Mouse (Mus musculus): ENCODE data around the gene Add2.

The Add2 gene

GRCm38 (mm10) chr6:86079323-86079722 lies 50.8 kb downstream of the Add2 start:
- no peak for DNase-seq (ENCODE audit: low read depth)

- DNase-seq (ENCODE audit: low read depth): peak; percentile 52
Observed at GRCm38 (mm10) chr6:86085518-86085917, 57.0 kb downstream of the Add2 start.

GRCm38 (mm10) chr6:86086851-86087571 lies 58.5 kb downstream of the Add2 start:
- no peak for DNase-seq (ENCODE audit: low read depth)

DNA sequence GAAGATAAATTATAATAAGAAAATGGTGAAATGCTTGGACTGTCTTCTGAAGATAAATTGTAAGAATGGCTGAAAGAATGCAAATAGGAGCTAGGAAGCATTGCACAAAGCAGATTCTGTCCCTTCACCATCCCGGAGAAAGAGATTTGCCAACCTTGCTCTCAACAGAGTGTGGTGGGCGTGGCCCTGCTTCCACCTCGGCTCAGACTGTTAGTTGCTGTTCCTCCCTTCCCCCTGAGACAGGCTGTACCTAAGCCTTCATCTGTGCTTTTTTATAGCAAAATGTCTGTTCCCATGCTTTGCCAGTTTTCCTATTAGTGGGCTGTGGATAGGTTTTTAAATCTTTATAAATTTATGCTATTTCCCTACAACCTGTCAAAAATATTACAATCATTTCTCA lies 59.3 kb downstream of the Add2 start:
- no peak for DNase-seq (ENCODE audit: low read depth)

- DNase-seq (ENCODE audit: low read depth): no peak
Observed at GRCm38 (mm10) chr6:86094202-86094838, 65.8 kb downstream of the Add2 start.

DNA sequence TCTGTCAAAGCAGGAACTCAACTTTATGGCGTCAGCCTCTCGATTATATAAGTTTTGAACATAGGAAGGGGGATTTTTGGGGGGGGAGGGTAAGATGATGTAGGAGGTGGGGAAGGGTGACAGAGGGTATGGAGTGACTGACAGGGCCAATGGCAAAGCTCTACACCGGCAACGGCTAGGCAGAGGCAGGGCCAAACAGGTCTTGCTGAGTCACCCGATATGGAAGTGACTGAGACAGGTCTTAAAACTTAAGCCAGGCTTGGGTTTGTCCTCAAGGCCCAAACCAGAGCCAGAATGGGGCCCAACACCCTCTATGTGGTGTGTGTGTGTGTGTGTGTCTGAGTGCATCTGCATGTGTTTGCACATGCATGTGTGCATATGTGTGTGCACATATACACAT lies 67.0 kb downstream of the Add2 start:
- no peak for DNase-seq (ENCODE audit: low read depth)

DNA sequence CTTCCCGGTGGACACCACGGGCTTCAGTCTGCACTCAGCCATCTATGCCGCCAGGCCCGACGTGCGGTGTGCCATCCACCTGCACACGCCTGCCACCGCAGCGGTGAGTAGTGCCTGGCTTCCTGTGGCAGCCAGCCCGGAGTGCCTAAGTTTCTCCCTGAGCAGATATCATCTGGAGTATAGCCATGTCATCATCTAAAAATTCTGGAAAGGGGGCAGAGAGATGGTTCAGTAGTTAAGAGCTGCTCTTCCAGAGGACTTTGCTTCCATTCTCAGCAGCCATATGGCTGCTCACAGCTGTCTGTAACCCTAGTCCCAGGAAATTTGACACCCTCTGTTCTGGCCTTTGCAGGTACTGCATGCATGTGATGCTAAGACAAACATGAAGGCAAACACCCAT lies 68.3 kb downstream of the Add2 start:
- no peak for DNase-seq (ENCODE audit: low read depth)

DNA sequence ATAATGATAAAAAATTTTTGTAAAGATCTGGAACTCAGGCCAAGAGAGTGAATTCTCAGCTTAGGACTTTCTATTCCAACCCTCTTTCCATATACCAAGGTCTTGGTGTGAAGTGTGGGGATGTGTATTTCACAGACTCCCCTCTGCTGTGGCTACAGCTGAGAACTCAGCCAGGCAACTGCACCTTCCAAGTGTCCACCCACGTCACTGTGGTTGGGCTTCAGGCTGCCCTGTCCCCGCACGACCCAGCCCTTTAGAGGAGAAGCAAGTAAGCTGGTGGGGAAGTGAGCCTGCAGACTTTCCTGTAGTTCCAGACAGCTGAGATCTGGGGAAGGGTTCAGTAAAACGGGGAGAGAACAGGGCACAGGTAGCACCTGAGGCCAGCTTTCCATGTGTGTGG lies 68.7 kb downstream of the Add2 start:
- no peak for DNase-seq (ENCODE audit: low read depth)

DNA sequence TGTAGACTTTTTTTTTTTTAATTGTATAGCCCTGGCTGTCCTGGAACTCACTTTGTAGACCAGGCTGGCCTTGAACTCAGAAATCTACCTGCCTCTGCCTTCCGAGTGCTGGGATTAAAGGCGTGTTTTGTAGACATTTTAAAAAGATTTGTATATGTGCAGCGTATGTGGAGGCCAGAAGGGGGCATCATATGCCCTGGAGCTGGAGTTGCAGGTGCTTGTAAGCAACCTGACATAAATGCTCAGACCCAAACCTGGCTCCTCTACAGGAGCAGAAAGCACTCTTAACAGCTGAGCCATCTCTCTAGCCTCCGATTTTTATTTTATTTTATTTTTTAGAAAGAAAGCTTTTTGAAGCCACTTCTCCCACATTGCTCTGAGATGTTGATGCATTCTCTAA lies 70.5 kb downstream of the Add2 start:
- DNase-seq (ENCODE audit: low read depth): peak; percentile 16

DNA sequence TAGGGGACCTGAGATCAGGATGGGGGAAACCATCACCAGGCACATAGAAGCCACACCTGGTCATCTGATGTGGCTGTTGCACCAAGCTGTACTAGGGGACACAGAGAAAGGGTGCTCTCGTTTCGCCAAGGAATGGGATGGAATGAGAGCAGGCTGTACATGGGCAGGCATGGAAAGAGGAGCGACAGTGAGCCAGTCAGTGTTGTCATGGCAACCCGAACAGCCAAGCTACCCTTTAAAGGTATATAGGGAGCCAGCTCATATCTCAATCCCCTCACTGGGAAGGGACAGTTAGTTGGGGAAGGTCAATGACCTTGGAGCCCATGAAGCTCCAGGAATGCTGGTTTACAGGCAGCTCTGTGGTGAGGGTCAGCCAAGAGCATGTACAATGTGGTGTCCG lies 73.0 kb downstream of the Add2 start:
- DNase-seq (ENCODE audit: low read depth): no peak

DNA sequence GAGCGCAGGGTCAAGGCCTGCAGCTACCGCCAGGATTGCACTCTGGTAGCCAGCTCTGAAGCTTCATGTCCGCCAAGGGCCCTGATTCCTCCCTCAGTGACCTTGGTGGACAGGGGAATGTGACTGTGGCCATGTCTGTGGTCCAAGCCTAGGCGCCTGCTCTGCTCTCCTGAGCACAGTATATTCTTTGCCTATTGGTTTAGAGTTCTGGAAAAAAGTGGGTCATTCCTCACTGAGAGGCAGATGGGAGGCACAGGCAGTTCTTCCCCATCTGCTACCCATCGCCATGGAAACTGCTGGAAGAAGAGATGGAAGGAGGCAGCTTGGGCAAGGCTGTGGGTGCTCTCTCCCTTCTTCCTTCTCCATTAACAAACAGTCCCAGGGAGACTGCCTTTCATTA lies 74.4 kb downstream of the Add2 start:
- no peak for DNase-seq (ENCODE audit: low read depth)

DNA sequence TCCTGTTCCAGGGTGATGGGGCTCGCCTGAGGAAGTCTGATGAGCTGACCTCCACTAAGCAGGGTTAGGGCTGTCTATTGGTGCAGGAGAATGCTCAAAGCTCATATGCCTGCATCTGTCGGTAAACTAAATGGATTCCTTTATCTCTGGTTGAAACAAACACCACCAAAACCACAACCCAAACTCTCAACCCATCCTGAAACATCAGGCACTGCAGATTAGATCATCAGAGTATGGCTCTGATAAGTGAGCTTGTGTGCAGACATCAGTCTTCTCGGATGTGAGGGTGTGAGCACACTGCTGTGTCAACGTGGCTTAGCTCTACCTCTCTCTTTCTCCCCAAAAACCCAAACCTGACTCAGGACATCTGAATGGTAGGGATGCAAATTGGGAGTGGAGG lies 75.1 kb downstream of the Add2 start:
- no peak for DNase-seq (ENCODE audit: low read depth)

DNA sequence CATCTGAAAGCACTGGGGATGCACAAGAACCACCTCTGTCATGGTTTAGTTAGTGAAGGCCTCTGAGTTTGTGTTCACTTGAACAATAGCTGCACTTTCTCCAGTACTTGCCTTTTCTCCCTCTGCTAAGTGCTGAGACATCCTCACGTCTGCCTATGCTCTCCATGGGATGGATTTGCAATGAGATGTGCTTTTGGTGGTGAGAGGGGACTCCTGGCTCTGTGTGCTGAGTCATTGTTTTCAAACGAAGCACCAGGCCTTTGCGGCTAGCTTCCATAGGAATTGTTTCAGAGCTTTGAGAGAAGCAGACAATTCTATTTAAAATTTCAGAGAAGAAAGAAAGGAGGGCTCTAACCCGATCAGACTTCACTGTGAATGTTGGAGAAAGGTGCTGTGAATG lies 76.2 kb downstream of the Add2 start:
- no peak for DNase-seq (ENCODE audit: low read depth)

DNA sequence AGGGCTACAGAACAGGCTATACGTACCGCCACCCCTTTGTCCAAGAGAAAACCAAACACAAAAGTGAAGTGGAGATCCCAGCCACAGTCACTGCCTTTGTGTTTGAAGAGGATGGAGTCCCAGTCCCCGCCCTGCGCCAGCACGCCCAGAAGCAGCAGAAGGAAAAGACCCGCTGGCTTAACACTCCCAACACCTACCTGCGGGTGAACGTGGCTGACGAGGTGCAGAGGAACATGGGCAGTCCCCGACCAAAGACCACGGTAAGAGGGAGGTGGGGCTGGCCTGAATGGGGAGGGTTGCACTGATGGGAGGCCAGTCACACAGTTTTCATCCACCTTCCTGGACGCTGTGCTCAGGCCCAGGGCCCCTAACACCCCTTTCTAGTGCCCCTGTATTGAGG lies 77.6 kb downstream of the Add2 start:
- DNase-seq (ENCODE audit: low read depth): no peak

GRCm38 (mm10) chr6:86107101-86107500 lies 78.6 kb downstream of the Add2 start:
- DNase-seq (ENCODE audit: low read depth): no peak

GRCm38 (mm10) chr6:86115843-86116242 lies 87.4 kb downstream of the Add2 start:
- DNase-seq (ENCODE audit: low read depth): no peak

- DNase-seq (ENCODE audit: low read depth): no peak
Observed at GRCm38 (mm10) chr6:86123057-86123456, 94.6 kb downstream of the Add2 start.

- no peak for DNase-seq (ENCODE audit: low read depth)
Observed at GRCm38 (mm10) chr6:86125761-86126160, 97.3 kb downstream of the Add2 start.

DNA sequence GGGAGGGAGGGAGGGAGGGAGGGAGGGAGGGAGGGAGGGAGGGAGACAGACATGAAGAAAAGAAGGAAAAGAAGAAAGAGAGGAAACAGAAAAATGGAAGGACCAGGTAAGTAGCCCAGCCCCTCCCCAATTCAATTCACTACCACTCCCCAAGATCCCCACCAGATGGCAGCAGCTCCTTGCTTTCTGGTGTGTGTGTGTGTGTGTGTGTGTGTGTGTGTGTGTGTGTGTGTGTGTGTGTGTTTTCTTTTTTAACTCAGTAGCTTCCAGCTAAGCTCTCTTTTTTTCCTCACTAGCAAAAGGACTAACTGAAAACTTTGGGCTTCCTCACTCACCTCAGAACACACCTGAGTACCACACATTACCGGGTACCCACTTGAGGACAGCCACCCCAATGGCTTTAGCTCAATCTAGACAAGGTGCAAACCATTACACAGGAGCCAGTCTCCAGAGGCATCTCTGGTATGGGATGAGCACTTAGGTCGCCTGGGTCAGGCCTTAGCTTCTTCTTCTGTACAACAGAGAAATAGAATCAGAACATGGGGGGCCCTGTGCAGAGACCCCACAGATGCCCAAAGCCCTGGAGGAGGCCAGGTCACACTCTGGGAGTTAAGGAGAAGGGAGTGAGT lies 98.6 kb downstream of the Add2 start:
- peak; percentile 79 for DNase-seq (ENCODE audit: low read depth)

DNA sequence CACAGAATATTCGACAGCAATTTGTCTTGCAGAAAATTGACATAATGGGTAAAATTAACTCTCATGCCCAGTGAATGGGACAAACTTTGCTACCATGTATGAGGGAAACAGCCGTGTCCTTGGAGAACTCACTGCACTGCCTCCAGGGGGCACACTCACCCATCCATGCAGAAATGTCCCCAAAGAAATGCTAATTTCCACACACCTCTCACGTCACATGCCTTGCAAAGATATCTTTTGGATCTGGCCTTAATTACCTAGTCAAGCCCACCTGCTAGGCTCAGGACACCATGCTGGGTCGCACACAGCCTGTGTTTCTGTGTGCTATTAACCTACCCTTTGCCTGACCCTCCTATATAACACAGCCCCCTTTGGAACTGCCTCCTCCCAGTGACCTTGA lies 100.0 kb downstream of the Add2 start:
- DNase-seq (ENCODE audit: low read depth): peak; percentile 57

- no peak for DNase-seq (ENCODE audit: low read depth)
Observed at GRCm38 (mm10) chr6:86129872-86130498, 101.5 kb downstream of the Add2 start.

- peak; percentile 62 for DNase-seq (ENCODE audit: low read depth)
Observed at GRCm38 (mm10) chr6:86133882-86134281, 105.4 kb downstream of the Add2 start.

GRCm38 (mm10) chr6:86136206-86136605 lies 107.7 kb downstream of the Add2 start:
- no peak for DNase-seq (ENCODE audit: low read depth)

All from induced T-regulatory cell, adult 2 months (primary cell).